Mouse (Mus musculus): ENCODE data around the gene 1700001C19Rik. TPM values are rescaled to one million over a fixed set of nuclear protein-coding genes. Genes with fewer than 3 reads are reported as not detected.
A peak's percentile ranks its signal among the peaks of the same experiment; 100 is the strongest.
"Not testable (repeated sequence)": the region's sequence is repeated elsewhere in the genome, so short reads cannot be mapped to it uniquely, and the experiment has no call there.

1700001C19Rik gene
- total RNA-seq, 2 experiments from 2014 or later: not detected

DNA sequence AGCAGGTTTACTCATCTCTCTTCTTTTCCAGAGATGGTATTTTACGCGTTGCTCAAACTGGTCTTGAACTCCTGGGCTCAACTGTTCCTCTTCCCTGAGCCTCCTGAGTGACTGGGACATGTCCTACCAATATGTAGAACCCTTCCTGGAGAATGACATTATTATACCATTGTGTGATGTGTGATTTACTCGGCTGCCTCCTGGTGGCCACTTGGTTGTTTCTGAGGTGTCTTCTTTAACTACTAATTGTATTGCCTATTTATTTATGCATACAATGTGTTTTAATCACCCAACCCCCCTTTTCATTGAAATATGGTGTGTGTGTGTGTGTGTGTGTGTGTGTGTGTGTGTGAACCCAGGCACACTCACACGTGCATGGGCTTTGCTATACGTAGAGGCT lies 6.4 kb downstream of the 1700001C19Rik start:
- no peak for DNase-seq

DNA sequence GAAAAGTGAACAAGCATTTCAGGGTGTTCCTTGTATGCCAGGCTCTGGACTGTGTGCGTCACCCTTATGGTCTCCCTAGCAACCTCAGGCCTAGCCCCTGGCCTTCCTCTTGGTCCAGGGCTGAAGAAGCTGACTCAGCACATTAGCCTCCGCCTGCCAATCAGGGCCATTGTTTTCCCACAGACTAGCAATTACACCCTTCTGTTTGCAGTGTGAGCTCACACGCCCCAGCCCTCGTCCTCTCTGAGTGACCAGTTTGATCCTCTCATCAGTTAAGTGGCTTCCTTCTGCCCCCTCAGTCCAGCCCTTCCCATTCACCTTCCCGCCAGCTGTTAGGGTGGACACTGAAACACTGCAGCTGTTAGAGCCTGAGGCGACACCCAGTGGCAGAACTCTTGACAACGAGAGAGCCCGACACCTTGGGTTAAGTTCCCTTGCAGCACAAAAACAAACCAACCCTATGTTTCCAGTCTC lies 8.3 kb downstream of the 1700001C19Rik start:
- DNase-seq: peak; percentile 32 to 55

DNA sequence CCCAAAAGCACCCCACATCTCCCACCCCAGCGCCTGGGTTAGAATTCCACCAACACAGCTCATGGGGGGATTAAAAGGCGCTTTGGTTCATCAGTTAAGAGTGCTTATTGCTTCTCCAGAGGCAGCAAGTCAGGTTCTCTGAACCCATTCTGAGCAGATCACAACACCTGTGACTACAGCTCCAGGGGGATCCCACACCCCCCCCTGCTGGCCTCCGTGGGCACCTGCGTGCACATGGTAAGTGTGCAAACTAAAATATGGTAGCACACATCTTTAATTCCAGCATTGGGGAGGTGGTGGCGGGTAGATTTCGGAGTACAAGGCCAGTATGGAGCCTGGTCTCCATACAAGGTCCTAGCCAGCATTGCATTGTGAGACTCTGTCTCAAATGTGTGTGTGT lies 9.9 kb downstream of the 1700001C19Rik start:
- DNase-seq: no peak

DNA sequence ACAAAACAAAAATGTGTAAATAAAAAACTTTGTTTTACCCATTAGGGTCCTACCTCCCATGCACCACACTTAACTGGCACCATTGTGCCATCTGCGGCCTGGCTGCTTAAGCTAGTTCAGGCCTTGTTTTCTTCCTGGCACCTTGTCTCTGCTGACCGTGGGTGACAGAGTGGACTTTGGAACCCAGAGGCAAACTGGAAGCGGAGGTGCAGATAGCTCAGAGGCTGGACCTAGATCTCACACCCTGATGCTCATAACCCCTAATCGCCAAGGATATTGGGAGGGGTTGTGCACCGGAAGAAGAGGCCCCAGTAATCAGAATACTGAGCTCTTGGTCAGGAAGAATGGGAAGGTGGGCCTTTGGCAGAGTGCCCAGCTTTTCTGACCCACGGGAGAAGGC lies 13.0 kb downstream of the 1700001C19Rik start:
- DNase-seq: no peak

DNA sequence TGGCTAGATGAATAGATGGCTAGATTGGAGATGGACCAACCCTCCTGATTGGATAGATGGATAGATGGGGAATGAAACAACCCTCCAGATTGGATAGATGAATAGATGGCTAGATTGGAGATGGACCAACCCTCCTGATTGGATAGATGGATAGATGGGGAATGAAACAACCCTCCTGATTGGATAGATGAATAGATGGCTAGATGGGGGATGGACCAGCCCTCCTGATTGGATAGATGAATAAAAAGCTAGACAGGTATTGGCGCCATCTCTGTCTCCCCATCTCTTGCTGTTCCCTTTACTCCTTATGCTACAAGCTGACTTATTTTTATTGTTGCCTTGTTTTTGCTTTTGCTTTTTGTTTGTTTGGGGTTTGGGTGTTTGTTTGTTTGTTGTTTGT lies 14.6 kb downstream of the 1700001C19Rik start:
- DNase-seq: not testable (repeated sequence)

DNA sequence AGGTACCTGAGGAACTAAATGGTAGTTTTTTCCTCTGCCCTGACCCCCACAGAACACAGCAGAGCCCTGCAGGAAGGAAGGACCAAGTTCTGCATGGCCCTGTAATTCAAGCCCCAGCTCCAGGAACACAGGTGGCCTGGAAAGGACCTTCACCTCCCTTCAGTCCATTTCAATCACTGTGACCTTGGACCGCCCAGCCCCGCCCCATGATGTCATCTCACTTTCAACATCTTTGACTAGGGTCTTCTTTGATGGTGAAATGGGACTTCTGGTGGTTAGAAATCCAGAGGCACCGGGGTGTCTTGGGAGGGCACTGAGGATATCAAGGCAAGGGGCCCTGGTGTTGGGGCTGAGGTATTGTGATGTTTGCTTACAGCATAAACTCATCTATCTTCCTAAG lies 15.6 kb downstream of the 1700001C19Rik start:
- no peak for DNase-seq

DNA sequence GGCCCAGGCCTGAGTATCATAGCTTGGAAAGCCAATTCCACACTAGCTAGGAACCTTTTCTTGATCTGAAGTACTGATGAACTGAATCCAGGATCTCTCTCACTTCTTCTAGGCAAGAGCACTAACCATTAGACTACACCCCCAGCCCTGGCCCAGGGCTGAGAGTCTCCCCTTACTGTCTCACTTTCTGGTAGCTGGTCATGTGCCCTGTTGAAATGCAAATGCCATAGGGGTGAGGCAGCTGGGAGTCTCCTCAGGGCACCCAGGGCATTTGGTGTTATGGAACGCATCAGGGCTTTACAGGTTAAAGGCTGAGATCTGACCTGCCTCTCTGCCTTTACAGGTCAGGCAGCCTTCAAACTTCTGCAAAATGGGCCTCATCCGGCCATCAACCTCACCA lies 17.0 kb downstream of the 1700001C19Rik start:
- no peak for DNase-seq

DNA sequence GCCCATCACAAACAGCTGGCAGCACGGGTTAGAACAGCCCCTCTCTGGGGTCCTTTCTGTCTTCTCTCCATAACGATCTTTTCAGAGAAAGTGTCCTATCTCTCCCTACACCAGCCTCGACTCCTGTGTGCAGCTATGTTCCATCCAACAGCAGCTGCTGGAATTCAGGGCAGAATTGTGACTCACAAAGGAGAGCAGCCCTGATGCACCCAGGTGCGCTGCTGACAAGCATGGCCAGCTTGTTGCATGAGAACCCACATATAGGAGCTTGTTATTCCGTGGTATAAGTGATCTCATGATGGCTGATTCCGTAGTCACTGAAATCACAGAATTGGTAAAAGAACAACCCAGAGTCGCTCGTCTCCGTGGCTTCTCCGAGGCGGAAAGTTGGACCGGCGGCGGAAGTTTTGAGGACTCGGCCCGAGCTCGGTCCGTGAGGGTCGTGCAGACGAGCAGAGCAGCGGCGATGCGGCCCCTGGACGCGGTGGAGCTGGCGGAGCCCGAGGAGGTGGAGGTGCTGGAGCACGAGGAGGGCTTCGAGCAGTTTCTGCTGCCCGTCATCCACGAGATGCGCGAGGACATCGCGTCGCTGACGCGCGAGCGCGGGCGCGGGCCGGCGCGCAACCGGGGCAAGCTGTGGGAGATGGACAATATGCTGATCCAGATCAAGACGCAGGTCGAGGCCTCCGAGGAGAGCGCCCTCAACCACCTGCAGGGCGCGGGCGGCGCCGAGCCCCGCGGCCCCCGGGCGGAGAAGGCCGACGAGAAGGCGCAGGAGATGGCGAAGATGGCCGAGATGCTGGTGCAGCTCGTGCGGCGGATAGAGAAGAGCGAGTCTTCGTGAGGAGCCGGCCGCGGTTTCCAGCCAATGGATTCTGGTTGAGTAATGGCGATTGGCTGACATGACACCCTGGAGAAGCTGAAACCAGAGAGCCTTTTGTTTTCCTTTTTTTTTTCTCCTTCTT lies 27.0 kb downstream of the 1700001C19Rik start:
- peak; percentile 8 to 57 for DNase-seq

DNA sequence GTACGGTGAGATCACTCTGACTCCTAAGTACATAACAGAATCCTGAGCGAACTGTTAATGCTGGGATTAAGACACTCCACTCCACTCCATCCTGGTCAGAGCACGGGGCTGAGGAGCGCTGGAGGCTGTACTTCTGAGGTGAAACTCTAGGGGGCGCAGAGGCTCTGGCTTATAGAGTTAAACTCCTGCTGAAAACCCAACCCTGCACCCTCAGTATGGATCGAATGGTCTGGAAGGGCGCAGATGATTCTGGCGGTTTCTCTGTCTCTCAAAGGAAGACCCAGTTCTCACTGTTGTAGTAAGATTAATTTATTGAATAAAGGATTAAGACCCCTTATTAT lies 28.6 kb downstream of the 1700001C19Rik start:
- peak; percentile 36 to 73 for DNase-seq

DNA sequence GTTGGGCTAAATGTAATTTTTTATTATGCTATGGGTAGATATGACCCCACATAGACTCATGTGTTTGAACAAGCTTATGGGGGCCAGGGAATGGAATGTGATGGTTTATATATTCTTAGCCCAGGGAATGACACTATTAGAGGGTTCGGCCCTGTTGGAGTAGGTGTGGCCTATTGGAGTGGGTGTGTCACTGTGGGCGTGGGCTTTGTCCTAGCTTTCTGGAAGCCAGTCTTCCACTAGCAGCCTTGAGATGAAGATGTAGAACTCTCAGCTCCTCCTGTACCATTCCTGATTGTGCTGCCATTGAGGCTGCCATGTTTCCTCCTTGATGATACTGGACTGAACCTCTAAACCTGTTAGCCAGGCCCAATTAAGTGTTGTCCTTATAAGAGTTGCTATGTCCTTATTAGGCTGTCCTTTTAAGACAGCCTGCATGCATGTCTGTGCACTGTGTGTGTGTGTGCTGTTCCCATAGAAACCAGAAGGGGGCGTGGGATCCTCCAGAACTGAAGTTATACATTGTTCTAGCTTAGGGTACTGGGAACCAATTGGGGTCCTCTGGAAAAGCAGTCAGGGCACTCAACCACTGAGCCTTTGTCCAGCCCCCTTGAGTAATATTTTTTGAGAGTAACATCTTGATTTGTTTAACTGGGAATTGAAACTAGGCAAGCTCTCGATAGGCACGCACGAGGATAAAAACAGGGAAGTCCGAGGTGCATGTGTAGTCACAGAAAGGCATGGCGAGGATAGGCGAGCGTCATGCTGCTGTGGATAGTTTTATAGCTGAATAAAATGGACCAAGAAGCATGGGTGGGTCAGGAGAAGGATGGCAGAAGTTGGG lies 29.2 kb downstream of the 1700001C19Rik start:
- DNase-seq: no peak

DNA sequence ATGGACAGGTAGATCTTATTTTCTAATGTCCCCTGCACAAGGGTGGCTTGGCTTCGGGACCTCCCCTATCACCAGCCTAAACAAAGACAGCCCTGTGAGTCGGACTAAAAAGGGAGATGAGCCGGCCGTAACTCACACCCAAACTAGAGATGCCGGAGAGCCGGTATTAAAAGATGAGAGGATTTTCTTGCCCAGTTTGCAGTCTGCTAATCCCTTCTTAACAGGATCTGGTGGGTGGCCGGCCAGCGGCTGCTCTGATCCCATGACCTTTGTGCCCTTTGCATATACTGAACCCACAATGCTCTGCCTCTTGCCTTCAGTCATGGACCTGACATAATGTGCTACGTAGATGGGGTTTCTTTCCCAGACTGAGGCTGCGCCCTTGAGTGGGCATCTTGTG lies 36.7 kb downstream of the 1700001C19Rik start, which contains the start of gene Guca1a:
Gene Guca1a (minus strand): TSS at position 134 of the 400 bp plus-strand sequence.
- DNase-seq: no peak

DNA sequence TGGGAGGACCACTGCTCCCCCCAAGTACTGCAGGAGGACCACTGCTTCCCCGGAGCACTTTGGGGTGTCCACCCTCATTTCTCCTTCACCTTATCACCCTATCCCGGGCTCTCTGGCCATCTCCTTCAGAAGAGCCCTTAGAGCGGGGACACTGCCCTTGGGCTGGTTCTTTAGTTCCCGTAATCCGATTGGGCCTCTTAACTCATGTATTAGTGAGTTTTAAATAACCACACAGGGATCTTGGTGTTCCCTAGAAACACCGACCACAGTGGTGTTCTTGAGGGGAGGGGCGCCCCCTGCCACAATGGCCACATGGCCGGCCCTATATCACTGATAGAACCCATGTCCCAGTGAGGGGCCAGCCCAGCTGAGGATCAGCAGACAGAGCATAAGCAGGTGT lies 38.1 kb downstream of the 1700001C19Rik start:
- DNase-seq: no peak

DNA sequence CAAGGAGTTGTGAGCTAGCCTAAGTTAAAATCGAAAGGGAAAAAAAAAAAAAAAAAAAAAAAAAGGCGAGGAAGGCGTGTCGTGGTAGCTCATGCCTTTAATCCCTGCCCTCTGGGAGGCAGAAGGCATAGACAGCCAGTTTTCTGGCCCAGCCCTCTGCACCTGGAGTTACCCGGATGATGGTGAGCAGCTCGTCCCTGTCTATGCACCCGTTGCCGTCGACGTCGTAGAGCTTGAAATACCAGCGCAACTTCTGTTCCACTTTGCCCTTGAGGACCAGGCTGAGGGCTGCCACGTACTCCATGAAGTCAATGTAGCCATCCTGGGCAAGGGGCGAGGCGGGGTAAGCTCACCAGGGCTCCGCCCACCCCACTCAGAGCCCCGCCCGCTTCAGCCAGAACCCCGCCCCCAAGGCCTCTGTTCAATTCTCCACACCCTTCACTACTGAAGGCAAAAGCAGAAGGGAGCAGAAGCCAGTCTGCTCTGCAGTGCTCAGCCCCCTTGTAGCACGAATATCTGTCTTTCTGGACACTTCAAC lies 41.7 kb downstream of the 1700001C19Rik start:
- DNase-seq: peak; percentile 50 to 53

DNA sequence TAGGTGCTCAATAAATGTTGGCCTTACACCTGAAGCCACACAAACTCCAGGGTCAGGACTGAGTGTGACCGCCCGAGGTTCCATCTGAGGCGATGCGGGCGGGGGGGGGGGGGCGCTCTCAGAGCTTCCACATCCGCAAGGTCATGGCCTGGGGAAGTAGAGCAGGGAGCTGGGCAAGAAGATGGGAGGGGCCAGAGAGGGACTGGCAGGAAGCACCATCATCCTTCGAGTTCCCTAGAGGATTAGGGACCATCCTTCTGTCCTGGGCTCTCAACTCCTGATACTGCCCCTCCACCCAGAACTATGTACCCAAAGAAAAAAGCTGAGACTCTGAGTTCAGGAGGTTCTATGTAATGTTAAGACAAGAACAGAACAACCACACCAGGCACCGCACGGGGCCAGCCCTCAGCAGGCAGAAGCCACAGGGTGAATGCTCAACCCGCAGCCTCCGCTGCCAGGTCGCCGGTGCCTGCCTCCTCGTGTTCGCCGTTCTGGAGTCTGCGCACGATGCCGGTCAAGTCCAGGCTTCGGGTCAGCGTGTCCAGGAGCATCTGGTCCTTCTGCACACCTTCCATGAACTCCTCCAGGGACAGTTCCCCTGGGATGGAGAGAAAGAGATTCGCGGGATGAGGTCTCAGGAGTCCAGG lies 42.8 kb downstream of the 1700001C19Rik start:
- peak; percentile 28 to 35 for DNase-seq

DNA sequence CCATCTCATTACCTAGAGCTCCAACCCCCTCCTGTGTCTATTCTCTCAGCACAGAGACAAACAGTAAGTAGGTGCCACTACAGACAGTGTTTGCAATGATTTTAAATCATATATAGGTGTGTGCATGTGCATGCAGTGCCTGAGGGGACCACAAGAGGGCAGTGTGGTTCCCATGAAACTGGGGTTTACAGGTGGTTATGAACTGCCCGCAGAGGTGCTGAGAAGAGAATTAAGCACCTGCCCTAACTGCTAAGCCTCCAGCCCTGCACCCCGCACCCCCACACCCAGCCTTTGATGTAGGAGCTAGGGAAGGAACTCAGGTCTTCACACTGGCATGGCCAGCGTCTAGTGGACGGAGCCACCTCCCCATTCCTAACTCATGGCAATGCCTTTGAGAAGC lies 50.5 kb downstream of the 1700001C19Rik start:
- peak; percentile 15 to 53 for DNase-seq

DNA sequence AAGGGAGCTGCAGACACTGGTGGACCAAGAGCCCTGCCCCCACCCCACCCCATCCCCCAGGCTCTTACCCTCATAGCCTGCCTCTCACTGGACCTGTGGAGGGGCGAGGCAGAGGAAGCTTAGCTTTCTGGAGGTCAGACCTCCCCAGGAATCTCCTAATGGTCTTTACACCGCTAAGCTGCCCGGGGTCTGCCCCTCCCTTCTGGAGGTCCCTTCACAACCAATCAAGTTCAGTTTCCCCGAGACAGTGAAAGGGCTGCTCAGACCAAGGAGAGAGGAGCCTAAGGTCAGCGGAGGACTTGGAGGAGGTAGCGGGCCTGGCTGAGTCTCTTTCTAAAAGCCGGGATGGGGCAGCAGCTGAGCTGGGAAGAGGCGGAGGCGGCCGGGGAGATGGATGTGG lies 52.0 kb downstream of the 1700001C19Rik start, which contains the start of gene Guca1b:
Gene Guca1b (plus strand): TSS at position 249 of the 400 bp plus-strand sequence.
- DNase-seq: no peak

DNA sequence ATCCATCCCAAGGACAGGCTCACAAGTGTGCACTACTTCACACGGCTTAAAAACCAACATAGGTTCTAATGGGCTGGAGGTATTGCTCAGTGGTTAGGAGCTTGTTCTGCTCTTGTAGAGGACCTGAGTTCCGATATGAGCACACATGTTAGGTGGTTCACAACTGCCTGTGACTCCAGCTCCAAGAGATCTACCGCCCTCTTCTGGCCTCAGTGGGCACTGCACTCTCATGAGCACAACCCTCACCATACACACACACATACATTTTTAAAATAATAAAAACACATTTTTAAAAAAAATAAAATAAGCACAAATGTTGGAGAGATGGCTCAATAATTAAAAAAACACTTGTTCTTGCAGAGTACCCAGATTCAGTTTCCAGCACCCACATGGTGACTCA lies 53.1 kb downstream of the 1700001C19Rik start:
- DNase-seq: no peak

DNA sequence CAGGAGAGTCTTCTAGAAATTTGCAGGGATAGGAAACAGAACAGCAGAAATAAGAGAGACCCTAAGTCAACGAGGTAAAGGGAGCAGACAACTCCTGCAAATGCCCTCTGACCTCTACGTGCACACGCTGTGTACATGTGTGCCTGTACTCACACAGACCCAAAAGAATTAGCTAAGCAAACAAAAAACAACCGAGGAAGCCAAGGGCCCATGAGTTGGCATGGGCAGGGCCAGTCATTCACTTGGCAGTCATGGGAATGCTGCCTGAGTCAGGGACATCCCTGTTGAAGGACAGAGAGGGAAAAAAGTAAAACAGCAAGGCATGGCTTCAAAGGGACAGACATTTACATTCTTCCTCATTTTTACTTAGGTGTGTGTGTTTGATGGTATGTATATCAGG lies 53.9 kb downstream of the 1700001C19Rik start:
- DNase-seq: no peak

DNA sequence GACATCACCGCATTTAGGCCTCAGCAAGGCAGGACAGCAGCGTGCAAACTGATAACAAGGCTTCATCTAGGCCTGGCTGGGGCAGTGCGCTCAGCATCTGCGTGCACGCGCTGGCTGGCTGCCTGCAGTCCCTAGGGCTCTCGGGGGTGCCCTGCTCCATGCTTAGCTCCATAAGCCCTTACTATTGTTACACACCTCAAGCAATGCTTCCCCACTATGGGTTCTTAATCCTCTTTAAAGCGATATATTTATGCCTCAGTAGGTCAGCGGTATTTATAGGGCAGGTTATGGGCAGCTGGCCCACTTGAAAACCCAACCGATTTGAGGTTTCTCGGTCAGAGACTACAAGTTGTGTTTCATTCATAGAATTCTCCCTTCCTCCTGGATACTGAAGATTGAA lies 55.3 kb downstream of the 1700001C19Rik start:
- DNase-seq: no peak

DNA sequence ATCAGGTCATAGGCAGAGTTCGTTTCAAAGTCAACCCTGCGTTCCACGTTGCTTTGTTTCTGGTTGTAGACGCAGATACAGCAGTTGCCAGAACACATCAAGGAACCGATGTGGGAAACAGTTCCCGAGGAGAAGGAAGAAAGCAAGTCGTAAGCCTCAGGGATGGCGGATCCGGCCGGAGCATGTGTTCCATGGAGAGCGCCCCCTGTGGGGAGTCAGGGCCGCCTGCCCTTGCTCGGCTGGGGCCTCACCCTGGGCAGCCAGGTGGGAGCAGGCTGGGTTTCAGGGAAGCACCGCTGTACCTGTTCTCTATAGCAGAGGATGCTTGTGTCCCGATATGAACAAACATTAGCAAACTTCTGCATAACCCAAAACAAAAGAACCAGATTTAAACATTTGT lies 59.0 kb downstream of the 1700001C19Rik start:
- no peak for DNase-seq

DNA sequence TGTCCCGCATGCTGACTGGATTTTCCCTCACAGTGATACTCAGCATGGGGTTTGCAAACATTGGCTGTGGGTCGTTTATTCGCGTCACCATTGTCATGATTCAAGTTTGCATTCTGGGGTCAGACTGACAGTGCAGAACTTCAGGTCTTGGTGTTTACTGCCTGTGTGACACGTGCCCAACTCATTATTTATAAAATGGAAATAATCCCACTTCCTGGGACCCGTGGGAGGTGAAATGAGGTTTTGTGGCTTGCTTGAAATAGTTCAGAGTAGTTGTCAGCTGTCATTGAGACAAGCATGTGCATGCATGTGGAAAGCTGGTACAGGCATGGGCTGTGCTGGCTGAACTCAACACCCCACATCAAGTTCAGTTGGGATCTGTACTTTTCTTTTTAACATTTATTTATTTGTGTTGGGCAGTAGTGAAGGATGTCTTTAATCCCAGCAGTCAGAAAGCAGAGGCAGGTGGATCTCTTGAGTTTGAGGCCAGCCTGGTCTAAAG lies 60.3 kb downstream of the 1700001C19Rik start:
- DNase-seq: no peak

DNA sequence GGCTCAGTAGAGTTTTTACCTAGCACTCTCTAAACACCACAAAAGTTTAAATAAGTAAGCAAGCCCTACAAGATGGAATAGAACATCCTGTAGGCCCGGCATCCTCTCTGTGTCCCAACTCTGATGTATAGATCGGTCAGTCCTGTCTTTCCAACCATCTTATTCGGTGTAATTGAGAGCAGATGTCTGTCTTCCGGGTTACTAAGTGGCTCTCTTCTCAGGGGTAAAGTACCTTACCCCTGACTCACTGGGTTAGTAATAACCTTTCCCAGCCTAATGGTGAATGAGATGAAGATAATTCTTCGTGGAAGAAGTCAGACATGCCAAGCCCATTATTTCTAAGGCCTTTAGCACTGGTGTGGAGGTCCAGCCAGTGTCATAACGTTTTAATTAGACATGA lies 63.2 kb downstream of the 1700001C19Rik start:
- no peak for DNase-seq

Measured in heart, adult 18-20 months (tissue).